7 mouse cellular contexts compared by ENCODE assay signal in the genomic region with DNA sequence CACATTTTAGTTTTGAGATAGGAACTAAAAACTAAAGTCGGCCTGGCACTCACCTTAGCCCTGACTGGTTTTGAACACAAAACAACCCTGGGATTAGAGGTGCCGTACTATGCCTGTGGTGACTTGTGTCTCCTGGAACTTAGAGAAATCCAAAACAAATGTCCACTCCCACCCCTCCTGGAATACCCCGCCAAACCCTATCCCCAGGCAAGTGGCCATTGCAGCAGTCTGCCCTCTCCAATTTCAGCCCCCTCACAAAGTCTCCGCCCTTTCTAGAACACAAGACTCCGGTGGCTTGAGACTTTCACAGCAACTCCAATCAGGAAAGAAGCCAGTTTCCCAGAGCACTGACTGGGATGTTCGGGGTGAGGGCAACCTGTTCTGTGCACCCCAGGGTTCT. TPM values are rescaled to one million over a fixed set of nuclear protein-coding genes. Genes with fewer than 3 reads are reported as not detected.
DNase-seq lines count a peak whose midpoint lies in the region; ATAC-seq and TF ChIP-seq lines count a peak whose summit lies in the region.

A gene (plus strand): TSS at position 275 of the 400 bp plus-strand sequence.

- 34% methylated on average over 6 of the region's 6 CpGs for WGBS in heart, embryonic 16.5 days
- WGBS in neural tube, embryonic 14.5 days, result 34% methylated on average over 6 of the region's 6 CpGs

- peaks cover 9% of the 10 kb centered on the region for H3K36me3 ChIP-seq in heart, embryonic 16.5 days (ENCODE audit: control insufficient read depth, insufficient read depth)
- 0 out of 2 replicates have a peak, but pooled peaks cover 2% of the 10 kb centered on the region for H3K36me3 ChIP-seq in neural tube, embryonic 14.5 days (ENCODE audit: control insufficient read depth, insufficient read depth, low read length)

- H3K4me2 ChIP-seq in heart, embryonic 16.5 days (ENCODE audit: low read depth, low read length), result peak within 1 kb of the TSS; percentile 94
- H3K4me2 ChIP-seq in neural tube, embryonic 14.5 days (ENCODE audit: low read depth, low read length), result peak within 1 kb of the TSS; percentile 83

- no peak for TF ChIP-seq CTCF in embryonic fibroblast, embryonic 13.5 days (IDR thresholded peaks at IDR 0.05; ENCODE audit: borderline replicate concordance, insufficient read depth, low read length)

- ATAC-seq in heart, embryonic 16.5 days (replicated peaks; ENCODE audit: extremely low read depth, insufficient read depth, low FRiP score), result peak; percentile 17; the same call in 1 of the 2 replicates
- ATAC-seq in neural tube, embryonic 14.5 days (ENCODE audit: low read depth), result peak; percentile 44; the same call in 1 of the 2 replicates

- H3K27ac ChIP-seq in embryonic fibroblast, embryonic 13.5 days (ENCODE audit: insufficient read depth, low read length), result no peak within 1 kb of the TSS
- H3K27ac ChIP-seq in heart, embryonic 16.5 days (ENCODE audit: low read length), result peak within 1 kb of the TSS; percentile 72
- H3K27ac ChIP-seq in neural tube, embryonic 14.5 days (ENCODE audit: low read depth, low read length), result peak within 1 kb of the TSS; percentile 57

- intact Hi-C loops in left cerebral cortex, postnatal 4 days (cut with DNase I), result no loop called here

- no peaks in the 10 kb centered on the region for H3K9me3 ChIP-seq in heart, embryonic 16.5 days (replicated peaks; ENCODE audit: control insufficient read depth, low read length)
- no peaks in the 10 kb centered on the region for H3K9me3 ChIP-seq in neural tube, embryonic 14.5 days (ENCODE audit: control insufficient read depth, low read length)

- H3K4me1 ChIP-seq in embryonic fibroblast, embryonic 13.5 days (ENCODE audit: control insufficient read depth, insufficient read depth, low read length), result 0 out of 2 replicates have a peak, but pooled peaks cover 5% of the 10 kb centered on the region
- peaks cover 11% of the 10 kb centered on the region for H3K4me1 ChIP-seq in heart, embryonic 16.5 days (ENCODE audit: control insufficient read depth, insufficient read depth, low read length)
- peaks cover 9% of the 10 kb centered on the region for H3K4me1 ChIP-seq in neural tube, embryonic 14.5 days (ENCODE audit: control insufficient read depth, insufficient read depth, low read length)

- H3K9ac ChIP-seq in heart, embryonic 16.5 days (ENCODE audit: low read length), result peak within 1 kb of the TSS; percentile 93
- peak within 1 kb of the TSS; percentile 95 for H3K9ac ChIP-seq in neural tube, embryonic 14.5 days (replicated peaks; ENCODE audit: low read depth, low read length)

- no peaks in the 10 kb centered on the region for H3K27me3 ChIP-seq in heart, embryonic 16.5 days (ENCODE audit: control insufficient read depth, insufficient read depth, low read length)
- H3K27me3 ChIP-seq in neural tube, embryonic 14.5 days (ENCODE audit: control insufficient read depth, insufficient read depth, low read length), result no peaks in the 10 kb centered on the region

- H3K4me3 ChIP-seq in embryonic fibroblast, embryonic 13.5 days (ENCODE audit: insufficient read depth, low read length), result peak within 1 kb of the TSS; percentile 72
- H3K4me3 ChIP-seq in heart, embryonic 16.5 days (ENCODE audit: low read length), result peak within 1 kb of the TSS; percentile 90
- H3K4me3 ChIP-seq in neural tube, embryonic 14.5 days (ENCODE audit: low read depth, low read length), result peak within 1 kb of the TSS; percentile 82

- TF ChIP-seq POLR2A in embryonic fibroblast, embryonic 13.5 days (IDR thresholded peaks at IDR 0.05; ENCODE audit: low read depth, low read length), result no peak

- DNase-seq in urinary bladder, adult 2 months (ENCODE audit: low spot score), result no peak
- DNase-seq in urinary bladder, postnatal 10 days (ENCODE audit: low spot score), result no peak
- DNase-seq in left cerebral cortex, postnatal 4 days, result no peak
- DNase-seq in kidney, adult 9 months, result no peak

RNA-seq across cellular contexts. Expression of the gene that starts here (rescaled TPM):
- polyA plus RNA-seq in urinary bladder, adult 2 months (2012; rRNA removed), result 57.9 and 67.0 TPM in 2 replicates
- polyA plus RNA-seq in embryonic fibroblast, embryonic 13.5 days (2011; ENCODE audit: insufficient read length, low read depth, missing spikeins), result 86.0 and 88.1 TPM in 2 replicates
- polyA plus RNA-seq in heart, embryonic 16.5 days (2015; fragmentation: Nextera tagmentation; extraction: Ambion mirVana), result 259 and 264 TPM in 2 replicates
- 10 to 100 TPM; 16.4 to 21.0 TPM for total RNA-seq in left cerebral cortex, postnatal 4 days (2021)
- polyA plus RNA-seq in neural tube, embryonic 14.5 days (2014; fragmentation: Nextera tagmentation; extraction: Ambion mirVana), result 57.3 and 57.5 TPM in 2 replicates
